Mouse (Mus musculus): ENCODE results near the gene Uba2. TPM values are rescaled to one million over a fixed set of nuclear protein-coding genes. Genes with fewer than 3 reads are reported as not detected.
"Not testable (repeated sequence)": the region's sequence is repeated elsewhere in the genome, so short reads cannot be mapped to it uniquely, and the experiment has no call there.

Gene Uba2
- polyA plus RNA-seq, 1 experiment from 2014 or later = 157 TPM

DNA sequence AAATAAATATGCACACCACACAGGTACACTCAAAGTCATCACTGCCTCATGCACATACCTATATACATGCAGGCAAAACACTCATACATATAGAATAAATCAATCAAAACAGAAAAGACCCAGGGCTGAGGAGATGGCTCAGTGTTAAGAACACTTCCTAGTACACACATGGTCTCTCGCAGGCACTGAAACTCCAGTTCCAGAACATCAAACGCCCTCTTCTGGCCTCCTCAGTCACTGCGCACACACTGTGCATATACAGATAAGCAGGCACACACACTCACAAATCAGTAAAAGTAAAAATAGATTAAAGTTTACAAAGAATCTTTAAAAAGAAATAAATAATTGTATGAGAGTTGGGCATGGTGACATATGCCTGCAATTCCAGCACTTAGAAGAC is 43.1 kb downstream of the Uba2 start:
- Histone ChIP-seq H3K9me3 (replicated peaks) (no peaks in the 10 kb centered on the region), H3K4me2 (no peak overlapping the region), H3K4me1 (peaks cover 12% of the 10 kb centered on the region), H3K9ac (replicated peaks) (no peak overlapping the region), H3K27ac (replicated peaks) (no peak overlapping the region), H3K36me3 (peaks cover 7% of the 10 kb centered on the region), H3K4me3 (replicated peaks) (no peak overlapping the region), H3K27me3 (replicated peaks) (no peaks in the 10 kb centered on the region)
- ATAC-seq (ENCODE audit: low FRiP score) = no peak
- 90% methylated on average over 3 of the region's 3 CpGs for WGBS

DNA sequence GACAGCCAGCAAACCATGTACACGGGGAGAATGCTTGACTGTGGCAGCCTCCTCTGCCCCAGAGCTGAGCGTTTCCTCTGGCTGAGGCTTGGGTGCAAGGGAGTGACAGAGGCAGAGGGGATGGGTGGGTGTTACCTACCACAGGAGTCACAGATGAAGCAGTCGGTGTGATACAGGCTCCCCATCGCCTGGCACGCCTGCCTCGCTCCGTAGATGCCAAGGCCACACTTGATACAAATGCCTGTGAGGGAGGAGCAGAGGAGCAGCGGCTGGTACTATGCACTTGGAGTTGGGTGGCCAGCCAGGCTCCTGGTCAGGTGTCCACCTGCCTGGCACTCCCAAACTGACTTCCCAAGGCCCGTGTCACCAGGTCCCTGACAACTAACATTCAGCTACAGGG is 44.1 kb downstream of the Uba2 start:
- H3K4me1 ChIP-seq = peaks cover 3% of the 10 kb centered on the region; the same call in 1 of the 2 replicates

DNA sequence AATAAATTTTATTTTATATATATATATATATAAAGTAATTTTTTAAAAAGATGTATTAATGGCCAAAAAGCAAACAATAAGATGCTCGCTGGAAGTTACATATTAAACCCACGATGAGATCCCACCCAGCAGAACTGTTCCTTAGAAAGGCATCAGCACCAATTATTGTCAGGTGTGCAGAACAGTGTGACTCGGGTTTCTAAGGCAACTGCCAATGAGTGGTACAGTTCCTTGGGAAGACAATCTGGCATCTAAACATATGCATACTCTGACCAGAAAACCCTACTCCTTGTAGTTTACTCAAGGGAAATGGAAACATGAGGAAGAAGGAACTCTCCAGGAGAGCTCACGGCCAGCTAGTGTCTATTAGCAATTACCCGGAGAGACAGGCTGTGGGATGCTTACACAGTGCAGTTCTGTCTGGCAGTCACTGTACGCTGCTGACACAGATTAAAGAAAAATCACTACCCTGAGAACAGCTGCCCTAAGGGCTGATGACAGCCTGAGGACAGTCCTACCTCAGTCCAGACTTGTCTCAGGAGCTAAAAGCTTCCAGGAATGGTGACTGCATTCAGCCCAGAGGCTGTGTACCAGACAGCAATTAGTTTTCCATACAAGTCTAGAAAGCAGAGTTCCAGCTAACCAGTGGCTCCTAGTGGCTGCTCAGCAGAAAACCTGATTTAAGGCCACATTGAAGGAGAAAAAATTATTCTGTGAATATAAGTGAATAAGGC is 46.2 kb downstream of the Uba2 start:
- no peak for ATAC-seq (ENCODE audit: low FRiP score)
- Histone ChIP-seq H3K36me3 (peaks cover 9% of the 10 kb centered on the region), H3K4me3 (replicated peaks) (no peak overlapping the region), H3K9me3 (replicated peaks) (no peaks in the 10 kb centered on the region), H3K4me1 (no peaks in the 10 kb centered on the region; the same call in 1 of the 2 replicates), H3K27me3 (replicated peaks) (no peaks in the 10 kb centered on the region), H3K4me2 (no peak overlapping the region), H3K9ac (replicated peaks) (peak overlapping the region; percentile 5; the same call in 1 of the 2 replicates), H3K27ac (replicated peaks) (no peak overlapping the region; the same call in 1 of the 2 replicates)
- 81% methylated on average over 6 of the region's 6 CpGs for WGBS

More for the DNA sequence above, 44.1 kb downstream of the Uba2 start:
- WGBS = 93% methylated on average over 9 of the region's 9 CpGs
- no peak for ATAC-seq (ENCODE audit: low FRiP score)
- Histone ChIP-seq H3K4me2 (no peak overlapping the region), H3K4me3 (replicated peaks) (no peak overlapping the region), H3K27ac (replicated peaks) (no peak overlapping the region), H3K27me3 (replicated peaks) (no peaks in the 10 kb centered on the region), H3K36me3 (peaks cover 7% of the 10 kb centered on the region), H3K9me3 (replicated peaks) (no peaks in the 10 kb centered on the region), H3K9ac (replicated peaks) (no peak overlapping the region)

DNA sequence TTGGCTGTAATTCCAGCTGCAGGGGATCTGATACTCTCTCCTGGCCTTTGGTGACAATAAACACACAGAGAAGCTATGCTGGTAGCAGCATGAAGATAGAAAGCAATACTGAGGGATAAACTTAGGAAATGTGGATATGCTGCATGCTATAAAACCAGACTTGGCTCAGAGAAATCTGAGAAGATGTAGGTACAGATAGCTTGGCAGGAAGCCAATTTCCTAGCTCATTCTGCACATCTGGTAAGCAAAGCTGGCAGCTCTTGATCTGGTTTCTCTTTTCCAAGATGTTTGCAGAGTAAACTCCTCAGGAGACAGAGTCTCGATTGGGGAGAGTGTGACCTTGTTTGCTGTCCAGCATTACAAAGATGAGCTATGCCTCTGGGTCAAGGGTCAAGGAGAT is 48.8 kb downstream of the Uba2 start:
- not testable (repeated sequence) for H3K4me3 ChIP-seq (replicated peaks); H3K27me3 ChIP-seq (replicated peaks); ATAC-seq (ENCODE audit: low FRiP score); H3K9me3 ChIP-seq (replicated peaks); H3K4me1 ChIP-seq; H3K9ac ChIP-seq (replicated peaks); H3K4me2 ChIP-seq; H3K27ac ChIP-seq (replicated peaks)
- peaks cover 23% of the 10 kb centered on the region for H3K36me3 ChIP-seq
- 64% methylated on average over 1 of the region's 1 CpGs for WGBS

DNA sequence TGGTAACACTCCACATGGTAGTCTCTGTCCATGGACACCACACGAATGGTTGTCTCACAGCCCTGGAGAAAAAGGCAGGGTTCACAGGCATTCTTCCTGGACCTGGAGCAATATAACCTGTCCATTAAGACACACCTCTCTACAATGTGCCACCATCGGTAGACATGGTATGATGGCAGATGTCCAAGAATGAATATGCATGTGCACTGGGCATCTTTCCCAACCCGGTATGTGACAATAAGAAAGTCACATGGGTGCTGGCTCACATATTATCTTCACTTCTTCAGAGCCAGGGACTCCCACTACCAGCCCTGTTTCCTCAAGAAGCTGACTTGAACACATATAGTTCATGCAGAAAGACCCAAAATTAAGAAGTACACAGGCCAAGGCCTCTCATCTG is 52.8 kb downstream of the Uba2 start:
- Histone ChIP-seq H3K27me3 (replicated peaks) (no peaks in the 10 kb centered on the region), H3K9ac (replicated peaks) (no peak overlapping the region), H3K4me2 (no peak overlapping the region), H3K27ac (replicated peaks) (no peak overlapping the region), H3K4me1 (no peaks in the 10 kb centered on the region; the same call in 1 of the 2 replicates), H3K4me3 (replicated peaks) (no peak overlapping the region), H3K36me3 (peaks cover 62% of the 10 kb centered on the region), H3K9me3 (replicated peaks) (no peaks in the 10 kb centered on the region)
- ATAC-seq (ENCODE audit: low FRiP score) = no peak
- 75% methylated on average over 3 of the region's 3 CpGs for WGBS

DNA sequence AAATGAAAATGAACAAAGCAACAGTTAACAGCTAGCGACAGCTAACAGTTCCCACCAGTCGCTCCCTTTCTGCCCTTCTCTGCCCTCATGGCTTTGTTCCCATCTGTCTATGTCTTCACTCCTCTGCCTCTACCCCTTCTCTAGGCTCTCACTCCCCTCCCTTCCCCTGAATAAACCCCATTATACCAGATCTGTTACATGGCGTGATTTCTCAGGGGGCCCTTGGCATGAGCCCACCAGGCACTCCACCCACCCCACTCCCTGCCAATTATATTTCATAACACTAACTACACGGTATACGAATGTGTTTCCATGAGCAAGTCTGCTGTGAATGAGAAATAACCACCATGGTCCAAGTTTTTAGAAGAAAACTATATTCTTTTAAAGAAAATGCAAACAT is 60.2 kb downstream of the Uba2 start:
- peaks cover 40% of the 10 kb centered on the region for H3K36me3 ChIP-seq
- no peak overlapping the region for H3K4me2 ChIP-seq
- no peak overlapping the region for H3K27ac ChIP-seq (replicated peaks)
- H3K4me1 ChIP-seq = no peaks in the 10 kb centered on the region
- H3K9ac ChIP-seq (replicated peaks) = no peak overlapping the region
- H3K4me3 ChIP-seq (replicated peaks) = no peak overlapping the region
- H3K9me3 ChIP-seq (replicated peaks) = no peaks in the 10 kb centered on the region
- no peaks in the 10 kb centered on the region for H3K27me3 ChIP-seq (replicated peaks)
- WGBS = 81% methylated on average over 5 of the region's 5 CpGs
- no peak for ATAC-seq (ENCODE audit: low FRiP score)

DNA sequence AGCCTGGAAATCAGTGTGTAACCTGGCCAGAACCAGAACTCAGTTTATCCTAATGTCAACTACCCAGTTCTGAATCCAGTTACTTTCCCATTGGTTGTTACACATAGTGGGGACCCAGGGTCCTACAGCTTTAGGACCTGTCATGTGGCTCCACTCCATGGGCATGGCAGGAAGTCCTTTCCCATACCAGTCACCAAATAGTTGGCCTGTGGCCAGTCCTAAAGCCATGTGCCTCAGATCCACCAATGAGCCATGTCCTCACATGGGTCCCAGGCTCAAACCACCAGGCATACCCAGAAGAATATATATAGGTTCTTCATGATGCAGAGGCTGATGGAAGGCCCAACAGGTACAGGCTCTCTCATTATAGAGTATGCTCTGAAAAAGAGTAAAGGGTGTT is 68.1 kb downstream of the Uba2 start:
- Histone ChIP-seq H3K27me3 (replicated peaks) (no peaks in the 10 kb centered on the region), H3K4me3 (replicated peaks) (no peak overlapping the region), H3K9me3 (replicated peaks) (no peaks in the 10 kb centered on the region), H3K4me1 (no peaks in the 10 kb centered on the region), H3K36me3 (peaks cover 9% of the 10 kb centered on the region), H3K4me2 (no peak overlapping the region), H3K27ac (replicated peaks) (no peak overlapping the region), H3K9ac (replicated peaks) (no peak overlapping the region)
- no peak for ATAC-seq (ENCODE audit: low FRiP score)

DNA sequence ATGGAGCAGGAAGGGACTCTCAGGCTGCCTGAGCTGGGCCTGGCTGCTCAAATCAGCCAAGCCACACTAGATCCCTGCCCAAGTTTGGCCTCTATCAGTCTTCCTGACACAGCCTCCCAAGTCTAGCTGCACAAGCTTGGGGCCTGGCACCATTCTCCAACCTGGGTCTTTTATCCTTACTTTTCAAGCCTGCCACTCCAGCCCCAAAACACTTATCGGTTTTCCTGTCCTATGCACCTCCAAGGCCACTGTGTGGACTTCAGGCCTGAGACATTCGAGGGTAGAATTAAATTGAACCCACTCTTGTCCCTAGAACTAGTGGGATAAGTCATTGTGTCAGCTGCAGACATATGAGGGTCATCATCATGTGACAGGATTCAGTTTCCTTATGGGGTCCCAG is 69.4 kb downstream of the Uba2 start:
- Histone ChIP-seq H3K9ac (replicated peaks) (no peak overlapping the region), H3K4me2 (no peak overlapping the region), H3K27me3 (replicated peaks) (no peaks in the 10 kb centered on the region), H3K36me3 (peaks cover 9% of the 10 kb centered on the region), H3K9me3 (replicated peaks) (no peaks in the 10 kb centered on the region), H3K4me1 (no peaks in the 10 kb centered on the region), H3K4me3 (replicated peaks) (no peak overlapping the region), H3K27ac (replicated peaks) (no peak overlapping the region)
- ATAC-seq (ENCODE audit: low FRiP score) = no peak
- WGBS = 79% methylated on average over 2 of the region's 2 CpGs

DNA sequence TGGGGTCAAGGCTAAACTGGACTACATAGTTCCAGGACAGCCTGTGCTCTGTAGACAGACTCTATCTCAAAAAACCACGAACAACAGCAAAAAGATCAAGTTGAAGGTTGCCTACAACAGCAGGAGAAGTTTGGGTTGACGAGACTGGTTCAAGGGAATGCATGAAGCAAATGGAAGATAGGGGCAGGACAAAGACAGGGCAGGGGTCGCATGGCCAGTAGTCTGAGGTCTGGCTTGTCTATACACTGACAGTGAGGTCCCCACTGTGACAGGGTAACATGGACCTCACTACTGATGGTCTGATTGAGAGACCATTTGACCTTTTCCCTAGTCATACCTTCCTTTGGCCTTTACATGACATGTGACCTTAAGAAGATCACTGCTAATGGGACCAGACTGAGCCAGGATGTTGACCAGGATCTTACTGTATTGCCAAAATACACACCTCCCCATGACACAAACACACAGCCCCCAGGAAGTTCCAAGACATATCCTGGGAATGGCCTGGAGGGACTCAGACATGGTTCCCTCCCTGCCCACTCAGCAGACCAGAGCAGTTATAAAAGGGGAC is 74.4 kb downstream of the Uba2 start, which contains the start of gene Scgb1b30:
Scgb1b30 (plus strand) TSS at position 521 of the 571 bp plus-strand sequence.
- no peak within 1 kb of the TSS for H3K4me3 ChIP-seq (replicated peaks)
- no peaks in the 10 kb centered on the region for H3K27me3 ChIP-seq (replicated peaks)
- ATAC-seq (ENCODE audit: low FRiP score) = no peak
- H3K9me3 ChIP-seq (replicated peaks) = 0 out of 2 replicates have a peak, but pooled peaks cover 3% of the 10 kb centered on the region
- H3K4me2 ChIP-seq = no peak within 1 kb of the TSS
- no peaks in the 10 kb centered on the region for H3K4me1 ChIP-seq
- no peaks in the 10 kb centered on the region; the same call in 1 of the 2 replicates for H3K36me3 ChIP-seq
- no peak within 1 kb of the TSS for H3K27ac ChIP-seq (replicated peaks)
- no peak within 1 kb of the TSS for H3K9ac ChIP-seq (replicated peaks)
- WGBS = 83% methylated on average over 3 of the region's 3 CpGs

Other genes with a start within 250 kb of the Uba2 start
- not detected in 2 replicates for gene Scgb2b26, start 224.6 kb downstream of the Uba2 start, polyA plus RNA-seq (2015; fragmentation: Nextera tagmentation; extraction: Ambion mirVana)
- gene Scgb2b27, start 155.7 kb downstream of the Uba2 start, polyA plus RNA-seq (2015; fragmentation: Nextera tagmentation; extraction: Ambion mirVana) = not detected in 2 replicates
- not detected in 2 replicates for gene Scgb1b27, start 148.1 kb downstream of the Uba2 start, polyA plus RNA-seq (2015; fragmentation: Nextera tagmentation; extraction: Ambion mirVana)
- gene Scgb1b30, start 74.2 kb downstream of the Uba2 start, polyA plus RNA-seq (2015; fragmentation: Nextera tagmentation; extraction: Ambion mirVana) = not detected in 2 replicates
- 3.5 and 3.8 TPM in 2 replicates for gene Wtip, start 36.3 kb downstream of the Uba2 start, polyA plus RNA-seq (2015; fragmentation: Nextera tagmentation; extraction: Ambion mirVana)
- gene Pdcd2l, start 27.1 kb upstream of the Uba2 start, polyA plus RNA-seq (2015; fragmentation: Nextera tagmentation; extraction: Ambion mirVana) = 72.2 and 89.5 TPM in 2 replicates
- gene Gpi1, start 60.7 kb upstream of the Uba2 start, polyA plus RNA-seq (2015; fragmentation: Nextera tagmentation; extraction: Ambion mirVana) = 326 and 346 TPM in 2 replicates
- not detected in 2 replicates for gene Gm6096, start 81.4 kb upstream of the Uba2 start, polyA plus RNA-seq (2015; fragmentation: Nextera tagmentation; extraction: Ambion mirVana)
- 30.1 and 30.8 TPM in 2 replicates for gene 4931406P16Rik, start 144.0 kb upstream of the Uba2 start, polyA plus RNA-seq (2015; fragmentation: Nextera tagmentation; extraction: Ambion mirVana)
- gene Lsm14a, start 223.7 kb upstream of the Uba2 start, polyA plus RNA-seq (2015; fragmentation: Nextera tagmentation; extraction: Ambion mirVana) = 47.5 and 59.2 TPM in 2 replicates